ENCODE assay signal across 8 mouse cellular contexts in genomic region chr12:52132256-52132655, GRCm38 (mm10). TPM values are rescaled to one million over a fixed set of nuclear protein-coding genes. Genes with fewer than 3 reads are reported as not detected.
DNase-seq lines count a peak whose midpoint lies in the region; ATAC-seq and TF ChIP-seq lines count a peak whose summit lies in the region.

No protein-coding gene starts in this region.

- DNase-seq in lung, embryonic 14.5 days, result peak; percentile 73
- no peak for DNase-seq in lung, adult 2 months
- peak; percentile 38 for DNase-seq in embryonic facial prominence, embryonic 10.5 days (ENCODE audit: low spot score)
- peak; percentile 45 for DNase-seq in hindbrain, embryonic 10.5 days (ENCODE audit: low spot score)
- no peak for DNase-seq in layer of hippocampus, adult 11-12 months (ENCODE audit: low spot score)
- DNase-seq in layer of hippocampus, adult 8-10 months (ENCODE audit: low spot score in 2 of 2), result no peak

- H3K4me1 ChIP-seq in lung, embryonic 14.5 days (ENCODE audit: insufficient read depth), result no peaks in the 10 kb centered on the region
- no peaks in the 10 kb centered on the region; the same call in 1 of the 2 replicates for H3K4me1 ChIP-seq in lung, adult 2 months (ENCODE audit: control insufficient read depth, insufficient read depth, low read length)
- H3K4me1 ChIP-seq in embryonic facial prominence, embryonic 10.5 days, result peaks cover 17% of the 10 kb centered on the region
- peaks cover 17% of the 10 kb centered on the region for H3K4me1 ChIP-seq in hindbrain, embryonic 10.5 days (replicated peaks)
- peaks cover 8% of the 10 kb centered on the region for H3K4me1 ChIP-seq in limb, embryonic 12.5 days (replicated peaks)
- H3K4me1 ChIP-seq in stomach, embryonic 16.5 days (ENCODE audit: control insufficient read depth, insufficient read depth, low read length), result 0 out of 2 replicates have a peak, but pooled peaks cover 2% of the 10 kb centered on the region

- no peaks in the 10 kb centered on the region for H3K9me3 ChIP-seq in lung, embryonic 14.5 days (ENCODE audit: low read depth, low read length)
- no peaks in the 10 kb centered on the region for H3K9me3 ChIP-seq in embryonic facial prominence, embryonic 10.5 days
- no peaks in the 10 kb centered on the region for H3K9me3 ChIP-seq in hindbrain, embryonic 10.5 days
- no peaks in the 10 kb centered on the region for H3K9me3 ChIP-seq in limb, embryonic 12.5 days
- no peaks in the 10 kb centered on the region for H3K9me3 ChIP-seq in stomach, embryonic 16.5 days (replicated peaks; ENCODE audit: control insufficient read depth, low read length)

- H3K27me3 ChIP-seq in lung, embryonic 14.5 days (ENCODE audit: insufficient read depth, low read length), result no peaks in the 10 kb centered on the region
- no peaks in the 10 kb centered on the region for H3K27me3 ChIP-seq in embryonic facial prominence, embryonic 10.5 days (replicated peaks; ENCODE audit: low read depth, poor library complexity, severe bottlenecking)
- H3K27me3 ChIP-seq in hindbrain, embryonic 10.5 days (ENCODE audit: insufficient read depth, poor library complexity, severe bottlenecking), result no peaks in the 10 kb centered on the region
- H3K27me3 ChIP-seq in limb, embryonic 12.5 days, result no peaks in the 10 kb centered on the region
- no peaks in the 10 kb centered on the region for H3K27me3 ChIP-seq in stomach, embryonic 16.5 days (ENCODE audit: control insufficient read depth, insufficient read depth, low read length)

- H3K27ac ChIP-seq in lung, embryonic 14.5 days (ENCODE audit: low read depth), result no peak overlapping the region
- peak overlapping the region; percentile 69 for H3K27ac ChIP-seq in embryonic facial prominence, embryonic 10.5 days (replicated peaks)
- peak overlapping the region; percentile 73 for H3K27ac ChIP-seq in hindbrain, embryonic 10.5 days
- H3K27ac ChIP-seq in limb, embryonic 12.5 days, result no peak overlapping the region
- H3K27ac ChIP-seq in stomach, embryonic 16.5 days (ENCODE audit: low read length), result no peak overlapping the region

- H3K9ac ChIP-seq in lung, embryonic 14.5 days, result peak overlapping the region; percentile 9; the same call in 1 of the 2 replicates
- H3K9ac ChIP-seq in limb, embryonic 12.5 days (replicated peaks), result no peak overlapping the region
- H3K9ac ChIP-seq in stomach, embryonic 16.5 days (ENCODE audit: low read length), result no peak overlapping the region

- TF ChIP-seq CTCF in lung, embryonic 14.5 days (IDR thresholded peaks at IDR 0.05; ENCODE audit: low read depth), result no peak
- TF ChIP-seq CTCF in lung, adult 2 months (IDR thresholded peaks at IDR 0.05; ENCODE audit: insufficient read depth, low read length), result no peak

- peak; percentile 44; the same call in 1 of the 2 replicates for ATAC-seq in lung, embryonic 14.5 days (ENCODE audit: insufficient read depth)
- ATAC-seq in limb, embryonic 12.5 days (ENCODE audit: insufficient number of reproducible peaks, insufficient read depth, low FRiP score, low TSS enrichment, low read depth), result no peak
- ATAC-seq in stomach, embryonic 16.5 days (ENCODE audit: insufficient read depth, low FRiP score), result no peak

- 8% methylated on average over 10 of the region's 10 CpGs for WGBS in lung, embryonic 14.5 days
- WGBS in lung, adult 2 months, result 38% methylated on average over 10 of the region's 10 CpGs
- 7% methylated on average over 10 of the region's 10 CpGs for WGBS in embryonic facial prominence, embryonic 10.5 days
- WGBS in hindbrain, embryonic 10.5 days, result 6% methylated on average over 10 of the region's 10 CpGs
- 5% methylated on average over 10 of the region's 10 CpGs for WGBS in limb, embryonic 12.5 days
- WGBS in stomach, embryonic 16.5 days, result 18% methylated on average over 10 of the region's 10 CpGs

- H3K36me3 ChIP-seq in lung, embryonic 14.5 days (ENCODE audit: insufficient read depth), result no peaks in the 10 kb centered on the region
- H3K36me3 ChIP-seq in embryonic facial prominence, embryonic 10.5 days (replicated peaks), result 0 out of 2 replicates have a peak, but pooled peaks cover 4% of the 10 kb centered on the region
- no peaks in the 10 kb centered on the region for H3K36me3 ChIP-seq in hindbrain, embryonic 10.5 days
- no peaks in the 10 kb centered on the region for H3K36me3 ChIP-seq in limb, embryonic 12.5 days
- H3K36me3 ChIP-seq in stomach, embryonic 16.5 days (ENCODE audit: control insufficient read depth, insufficient read depth, low read length), result no peaks in the 10 kb centered on the region

- H3K4me3 ChIP-seq in lung, embryonic 14.5 days (ENCODE audit: low read depth, low read length), result no peak overlapping the region
- no peak overlapping the region for H3K4me3 ChIP-seq in lung, adult 2 months (replicated peaks; ENCODE audit: extremely low read depth, low read depth, low read length)
- H3K4me3 ChIP-seq in embryonic facial prominence, embryonic 10.5 days, result no peak overlapping the region
- H3K4me3 ChIP-seq in hindbrain, embryonic 10.5 days, result no peak overlapping the region
- H3K4me3 ChIP-seq in limb, embryonic 12.5 days (replicated peaks), result no peak overlapping the region
- H3K4me3 ChIP-seq in stomach, embryonic 16.5 days (replicated peaks; ENCODE audit: low read length), result no peak overlapping the region

- H3K4me2 ChIP-seq in lung, embryonic 14.5 days, result peak overlapping the region; percentile 36
- H3K4me2 ChIP-seq in limb, embryonic 12.5 days, result peak overlapping the region; percentile 21; the same call in 1 of the 2 replicates
- H3K4me2 ChIP-seq in stomach, embryonic 16.5 days (ENCODE audit: low read depth, low read length), result 0 out of 2 replicates have a peak overlapping the region, but pooled peaks have one; percentile 10

- TF ChIP-seq POLR2A in lung, adult 2 months (IDR thresholded peaks at IDR 0.05; ENCODE audit: borderline replicate concordance, extremely low read depth, low read depth, low read length), result no peak

RNA-seq across cellular contexts. Expression of gene Nubpl, which starts 34.7 kb away (rescaled TPM):
- polyA plus RNA-seq in lung, embryonic 14.5 days (2014; fragmentation: Nextera tagmentation; extraction: Ambion mirVana), result 13.9 and 16.3 TPM in 2 replicates
- polyA plus RNA-seq in lung, adult 2 months (2012; rRNA removed), result 1.0 and 1.6 TPM in 2 replicates
- polyA plus RNA-seq in embryonic facial prominence, embryonic 10.5 days (2016; fragmentation: Nextera tagmentation; extraction: Ambion mirVana), result 17.6 and 18.3 TPM in 2 replicates
- 10.1 and 15.5 TPM in 2 replicates for polyA plus RNA-seq in hindbrain, embryonic 10.5 days (2016; fragmentation: Nextera tagmentation; extraction: Ambion mirVana)
- polyA plus RNA-seq in limb, embryonic 12.5 days (2016; fragmentation: Nextera tagmentation; extraction: Ambion mirVana), result 17.4 and 19.0 TPM in 2 replicates
- 9.3 and 9.6 TPM in 2 replicates for polyA plus RNA-seq in stomach, embryonic 16.5 days (2015; fragmentation: Nextera tagmentation; extraction: Ambion mirVana)
- total RNA-seq in layer of hippocampus, adult 8-10 months (2022), result 1 to 10 TPM; 4.0 to 5.1 (median 4.9) TPM

Comparison
In these comparisons a context has a peak if more than half of its experiments do, and no peak if none do; other contexts are left out.
1. DNase-seq: peak in lung, embryonic 14.5 days (single experiment), embryonic facial prominence, embryonic 10.5 days (single experiment) and hindbrain, embryonic 10.5 days (single experiment); none in lung, adult 2 months (single experiment), layer of hippocampus, adult 11-12 months (single experiment) and layer of hippocampus, adult 8-10 months (0 of 2).
2. H3K27ac ChIP-seq: peak in embryonic facial prominence, embryonic 10.5 days (single experiment) and hindbrain, embryonic 10.5 days (single experiment); none in lung, embryonic 14.5 days (single experiment), limb, embryonic 12.5 days (single experiment) and stomach, embryonic 16.5 days (single experiment).
3. Peak in every context shown above with its lines, with median percentiles within 50 percentile points of each other: H3K4me2 ChIP-seq.